Mouse (Mus musculus) 3T3-L1 (cell line): ENCODE measurements around the gene Gm21852.
"Not testable (repeated sequence)": the region's sequence is repeated elsewhere in the genome, so short reads cannot be mapped to it uniquely, and the experiment has no call there.

Experiments
- DNase-seq: peaks from one replicate; pipeline ENCODE4 v3.0.0-alpha.2; 2015; ENCODE audit warnings: low read depth, low spot score

Gm21852 gene

GRCm38 (mm10) chrY:40651896-40652295 lies at the start of gene Gm21852:
Gm21852 (minus strand) TSS chrY:40651996.
- DNase-seq, result not testable (repeated sequence)
